Mouse (Mus musculus): ENCODE results near the gene Nup50.

Nup50 gene

DNA sequence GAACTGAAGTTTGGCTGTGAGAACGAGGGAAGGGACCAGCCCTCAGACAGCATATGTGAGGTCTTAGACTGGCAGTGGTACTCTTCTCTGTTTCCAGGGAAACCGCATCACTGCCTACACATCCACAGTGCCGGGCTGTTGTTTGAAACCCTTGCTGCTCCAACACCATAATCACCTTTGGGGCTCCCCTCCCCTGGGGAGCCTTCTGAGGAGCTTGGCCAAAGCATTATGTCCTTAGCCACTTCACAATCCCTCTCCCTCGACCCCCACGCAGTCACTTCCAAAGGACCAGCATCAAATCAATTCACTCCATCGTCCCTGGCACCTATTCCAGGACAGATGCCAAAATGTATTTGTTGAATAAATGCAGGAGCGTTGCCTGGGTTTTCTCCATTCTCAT, 66.6 kb downstream of the Nup50 start:
- no peak for DNase-seq (ENCODE audit: low spot score)
